Mouse (Mus musculus): ENCODE measurements at regions not wholly inside any gene's neighbourhood (a gene's known extent, or its start where the extent isn't known, plus 50 kb on each side); places are given as distances from the start of the nearest gene placed in this dataset.

- DNase-seq (ENCODE audit: low spot score), result no peak
Measured at GRCm38 (mm10) chr12:45437271-45437670, 362.8 kb upstream of the Stxbp6 start.

- no peak for DNase-seq (ENCODE audit: low spot score)
Measured at GRCm38 (mm10) chr12:45399436-45399835, 324.9 kb upstream of the Stxbp6 start.

GRCm38 (mm10) chr12:45384864-45385263, 310.4 kb upstream of the Stxbp6 start:
- no peak for DNase-seq (ENCODE audit: low spot score)
